12 mouse cellular contexts compared by ENCODE assay signal in the genomic region with DNA sequence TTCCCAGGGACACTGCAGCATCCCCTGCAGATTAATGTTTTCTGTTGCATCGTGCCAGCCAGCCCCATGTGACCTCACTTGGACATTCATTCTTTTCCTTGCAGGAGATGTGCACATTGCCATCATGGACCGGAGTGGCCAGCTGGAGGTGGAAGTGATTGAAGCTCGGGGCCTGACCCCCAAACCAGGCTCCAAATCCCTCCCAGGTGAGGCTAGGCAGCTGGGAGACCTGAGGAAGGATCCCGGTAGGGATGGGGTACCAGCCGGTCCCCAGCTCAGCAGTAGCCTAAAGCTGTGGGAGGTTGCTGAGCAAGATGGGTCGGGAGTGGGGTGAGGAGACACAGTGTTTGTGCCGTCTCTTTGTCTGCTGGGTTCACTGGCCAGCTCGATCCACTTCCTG. TPM values are rescaled to one million over a fixed set of nuclear protein-coding genes. Genes with fewer than 3 reads are reported as not detected.
"Had no signal": no experiment of that assay in that cellular context is flagged by ENCODE, and none has a peak within 500 bp of the region (broad histone marks: within the 10 kb centered on the region; RNA-seq: fewer than 3 reads in every experiment).

No protein-coding gene starts in this region.

- H3K27ac ChIP-seq: limb, embryonic 13.5 days; liver, embryonic 13.5 days had no signal

- DNase-seq: kidney, postnatal 14 days; kidney, postnatal 4 days; left cerebral cortex, postnatal 4 days; liver, embryonic 13.5 days; lung, adult 2 months; lung, postnatal 14 days; midbrain, embryonic 14.5 days; thymus, adult 18-20 months; thymus, postnatal 14 days; thymus, postnatal 4 days had no signal

- H3K4me3 ChIP-seq: limb, embryonic 13.5 days; liver, embryonic 13.5 days had no signal

- H3K9me3 ChIP-seq: limb, embryonic 13.5 days; liver, embryonic 13.5 days had no signal

- H3K36me3 ChIP-seq: limb, embryonic 13.5 days; liver, embryonic 13.5 days had no signal

- H3K27me3 ChIP-seq: limb, embryonic 13.5 days had no signal

RNA-seq across cellular contexts. Expression of a gene that starts 34.3 kb away (rescaled TPM):
- total RNA-seq: megakaryocyte-erythroid progenitor cell, adult 5-6 weeks had no signal
